21 mouse cellular contexts compared by ENCODE assay signal in genomic region chr12:62013351-62013750, GRCm38 (mm10).
DNase-seq lines count a peak whose midpoint lies in the region; ATAC-seq and TF ChIP-seq lines count a peak whose summit lies in the region.
"Had no signal": no experiment of that assay in that cellular context is flagged by ENCODE, and none has a peak within 500 bp of the region (broad histone marks: within the 10 kb centered on the region; RNA-seq: fewer than 3 reads in every experiment).

No protein-coding gene starts in this region.

- no peak overlapping the region for H3K9ac ChIP-seq in MEL (ENCODE audit: control insufficient read depth, low read depth, low read length, poor library complexity, severe bottlenecking)
- H3K9ac ChIP-seq in neural tube, embryonic 15.5 days (replicated peaks) = no peak overlapping the region
- H3K9ac ChIP-seq: embryonic facial prominence, embryonic 15.5 days; heart, embryonic 15.5 days; hindbrain, embryonic 14.5 days; intestine, embryonic 15.5 days had no signal

- H3K79me2 ChIP-seq in MEL (ENCODE audit: control insufficient read depth, insufficient read depth, low read length, poor library complexity) = no peaks in the 10 kb centered on the region

- H3K4me2 ChIP-seq in neural tube, embryonic 15.5 days = no peak overlapping the region
- H3K4me2 ChIP-seq: embryonic facial prominence, embryonic 15.5 days; heart, embryonic 11.5 days; heart, embryonic 15.5 days; hindbrain, embryonic 14.5 days; intestine, embryonic 15.5 days had no signal

- no peaks in the 10 kb centered on the region for H3K9me3 ChIP-seq in MEL (replicated peaks; ENCODE audit: insufficient read depth, low read length)
- no peaks in the 10 kb centered on the region for H3K9me3 ChIP-seq in neural tube, embryonic 15.5 days (replicated peaks)
- H3K9me3 ChIP-seq: embryonic facial prominence, embryonic 15.5 days; forebrain, embryonic 10.5 days; heart, embryonic 15.5 days; intestine, embryonic 15.5 days had no signal

- ATAC-seq in neural tube, embryonic 15.5 days (ENCODE audit: low FRiP score) = no peak
- ATAC-seq: forebrain, embryonic 14.5 days; intestine, embryonic 15.5 days had no signal

- peaks cover 0 to 6% of the 10 kb centered on the region in 2 experiments; a peak in 2 of 4 replicates for H3K36me3 ChIP-seq in MEL (ENCODE audit: control insufficient read depth in 1 of 2, insufficient read depth in 2 of 2, low read length in 2 of 2)
- no peaks in the 10 kb centered on the region for H3K36me3 ChIP-seq in neural tube, embryonic 15.5 days
- H3K36me3 ChIP-seq: embryonic facial prominence, embryonic 15.5 days; forebrain, embryonic 10.5 days; heart, embryonic 15.5 days; hindbrain, embryonic 10.5 days; intestine, embryonic 15.5 days had no signal

- WGBS in neural tube, embryonic 15.5 days = 60% methylated on average over 1 of the region's 1 CpGs

- H3K27me3 ChIP-seq in MEL (ENCODE audit: control insufficient read depth in 1 of 2, insufficient read depth in 2 of 2, low read length in 2 of 2) = no peaks in the 10 kb centered on the region
- H3K27me3 ChIP-seq in neural tube, embryonic 15.5 days (replicated peaks) = no peaks in the 10 kb centered on the region
- H3K27me3 ChIP-seq: CH12.LX; embryonic facial prominence, embryonic 15.5 days; heart, embryonic 15.5 days; intestine, embryonic 15.5 days had no signal

- H3K4me3 ChIP-seq in MEL (ENCODE audit: control insufficient read depth in 1 of 2, insufficient read depth in 1 of 2, low read depth in 2 of 2, low read length in 2 of 2) = no peak overlapping the region
- no peak overlapping the region for H3K4me3 ChIP-seq in neural tube, embryonic 15.5 days (replicated peaks)
- H3K4me3 ChIP-seq: embryonic facial prominence, embryonic 15.5 days; erythroblast, embryonic 14.5 days; forebrain, embryonic 10.5 days; gastrocnemius, adult 2 months; heart, embryonic 15.5 days; hindbrain, embryonic 10.5 days; intestine, embryonic 15.5 days had no signal

- peak in 1 of 2 experiments; percentile 38; a peak in 2 of 4 replicates for TF ChIP-seq EP300 in MEL (IDR thresholded peaks at IDR 0.05; ENCODE audit: low read depth in 1 of 2, low read length in 2 of 2)

- no peak for TF ChIP-seq CTCF in MEL (IDR thresholded peaks at IDR 0.05 in 2 of 3, conservative IDR thresholded peaks at IDR 0.05 in 1 of 3; ENCODE audit: control insufficient read depth in 1 of 3, insufficient read depth in 1 of 3, low read depth in 2 of 3, low read length in 3 of 3, poor library complexity in 1 of 3, severe bottlenecking in 1 of 3)

- peak; percentile 9 for DNase-seq in gastrocnemius, postnatal 25 days
- no peak for DNase-seq in gastrocnemius, postnatal 14 days
- DNase-seq in MEL (ENCODE audit: low read depth, low spot score) = peak; percentile 75
- DNase-seq in adrenal gland, postnatal 10 days = peak; percentile 6
- DNase-seq in yolk sac, embryonic 10.5 days (ENCODE audit: low spot score) = peak; percentile 28
- DNase-seq: cerebellum, adult 2 months; cerebellum, postnatal 10 days; embryo, embryonic 11 days; gastrocnemius, adult 2 months; heart, adult 18-20 months had no signal

- peaks cover 3 to 8% of the 10 kb centered on the region in 2 experiments; a peak in 3 of 4 replicates for H3K4me1 ChIP-seq in MEL (ENCODE audit: control insufficient read depth in 1 of 2, insufficient read depth in 2 of 2, low read length in 2 of 2)
- no peaks in the 10 kb centered on the region for H3K4me1 ChIP-seq in neural tube, embryonic 15.5 days
- H3K4me1 ChIP-seq: embryonic facial prominence, embryonic 15.5 days; forebrain, embryonic 10.5 days; heart, embryonic 15.5 days; hindbrain, embryonic 10.5 days; intestine, embryonic 15.5 days had no signal

- no peak for TF ChIP-seq POLR2A in MEL (IDR thresholded peaks at IDR 0.05; ENCODE audit: control insufficient read depth in 1 of 2, insufficient read depth in 1 of 2, low read depth in 1 of 2, low read length in 2 of 2, poor library complexity in 1 of 2)

- no peak for TF ChIP-seq RAD21 in MEL (IDR thresholded peaks at IDR 0.05; ENCODE audit: low read depth, low read length)

- intact Hi-C loops in gastrocnemius, postnatal 14 days (cut with DNase I; ENCODE audit: low total_unique reads) = no loop called here

- H3K27ac ChIP-seq in MEL (ENCODE audit: control insufficient read depth, low read depth, low read length) = no peak overlapping the region
- H3K27ac ChIP-seq in neural tube, embryonic 15.5 days (replicated peaks) = no peak overlapping the region
- H3K27ac ChIP-seq: embryonic facial prominence, embryonic 15.5 days; forebrain, embryonic 10.5 days; gastrocnemius, adult 2 months; heart, embryonic 15.5 days; hindbrain, embryonic 10.5 days; hindbrain, embryonic 14.5 days; intestine, embryonic 15.5 days had no signal

TF ChIP-seq in MEL, 35 proteins besides CTCF, POLR2A, EP300 and RAD21:
- no peak for TF ChIP-seq RCOR1 (IDR thresholded peaks at IDR 0.05; ENCODE audit: low read depth, low read length)
- TF ChIP-seq MAFK (IDR thresholded peaks at IDR 0.05; ENCODE audit: borderline replicate concordance, low read depth, low read length) = no peak
- TF ChIP-seq GATA1 (IDR thresholded peaks at IDR 0.05; ENCODE audit: low read depth, low read length) = 0 out of 2 replicates have a peak, but pooled peaks have one; percentile 4
- 0 out of 2 replicates have a peak, but pooled peaks have one; percentile 23 for TF ChIP-seq TBP (IDR thresholded peaks at IDR 0.05; ENCODE audit: low read depth, low read length)
- no peak for TF ChIP-seq NRF1 (IDR thresholded peaks at IDR 0.05; ENCODE audit: insufficient read depth, low read depth, low read length, poor library complexity, severe bottlenecking)
- 0 out of 2 replicates have a peak, but pooled peaks have one; percentile 17 for TF ChIP-seq MAX (IDR thresholded peaks at IDR 0.05; ENCODE audit: low read length)
- 0 out of 2 replicates have a peak, but pooled peaks have one; percentile 20 for TF ChIP-seq ETS1 (IDR thresholded peaks at IDR 0.05; ENCODE audit: low read depth, low read length)
TF ChIP-seq in MEL: peak in this region for 4.
